Mouse (Mus musculus) kidney, embryonic 16.5 days (tissue): ENCODE measurements at regions not wholly inside any gene's neighbourhood (a gene's known extent, or its start where the extent isn't known, plus 50 kb on each side); places are given as distances from the start of the nearest gene placed in this dataset.

Source experiments
- ATAC-seq: fragments of 200-750 bp; cut with Nextera tagmentation; 2 replicates; pipeline ENCODE4 v1.8.0; 2017; ENCODE audit warnings: moderate TSS enrichment; ENCODE audit not compliant: low FRiP score, low TSS enrichment
- H3K27ac ChIP-seq: fragments of 300-500 bp; sonication (generic); 2 replicates; pipeline ENCODE4 v1.5.1; 2014; ENCODE audit warnings: low read length
- H3K27me3 ChIP-seq: fragments of 300-500 bp; sonication (generic); 2 replicates; pipeline ENCODE4 v1.6.1; 2014; ENCODE audit warnings: low read length, control low read depth, mixed read lengths; ENCODE audit not compliant: insufficient read depth
- H3K36me3 ChIP-seq: fragments of 300-500 bp; sonication (generic); 2 replicates; pipeline ENCODE4 v1.6.1; 2014; ENCODE audit warnings: low read length, control low read depth, mixed read lengths; ENCODE audit not compliant: insufficient read depth
- H3K4me1 ChIP-seq: fragments of 300-500 bp; sonication (generic); 2 replicates; pipeline ENCODE4 v1.6.1; 2014; ENCODE audit warnings: low read length, control low read depth, mixed read lengths; ENCODE audit not compliant: insufficient read depth
- H3K4me2 ChIP-seq: fragments of 300-500 bp; sonication (generic); replicated peaks from 2 replicates; pipeline ENCODE4 v1.6.1; 2014; ENCODE audit warnings: low read depth, low read length
- H3K4me3 ChIP-seq: fragments of 300-500 bp; sonication (generic); 2 replicates; pipeline ENCODE4 v1.5.1; 2014; ENCODE audit warnings: mild to moderate bottlenecking, low read length
- H3K9ac ChIP-seq: fragments of 300-500 bp; sonication (generic); replicated peaks from 2 replicates; pipeline ENCODE4 v1.6.1; 2014; ENCODE audit warnings: low read length
- H3K9me3 ChIP-seq: fragments of 300-500 bp; sonication (generic); 2 replicates; pipeline ENCODE4 v1.6.1; 2016; ENCODE audit warnings: low read length, control low read depth
- WGBS: fragments of 180-500 bp; shearing (Covaris S2); extraction: QIAGEN DNeasy Blood & Tissue Kit; methylation state at CpG from one replicate; pipeline ENCODE4 v1.1.7; 2014; 5-methylcytosine and 5-hydroxymethylcytosine counted together

GRCm38 (mm10) chr2:8115891-8116290, 606.5 kb upstream of the Celf2 start:
- 0 out of 2 replicates have a peak, but pooled peaks cover 4% of the 10 kb centered on the region for H3K4me1 ChIP-seq
- peak; percentile 84; the same call in 1 of the 2 replicates for ATAC-seq
- no peak overlapping the region for H3K4me3 ChIP-seq
- no peaks in the 10 kb centered on the region for H3K27me3 ChIP-seq
- H3K36me3 ChIP-seq: no peaks in the 10 kb centered on the region
- H3K4me2 ChIP-seq: no peak overlapping the region
- H3K27ac ChIP-seq: no peak overlapping the region
- no peaks in the 10 kb centered on the region for H3K9me3 ChIP-seq
- 44% methylated on average over 3 of the region's 3 CpGs for WGBS
- H3K9ac ChIP-seq: no peak overlapping the region

GRCm38 (mm10) chr2:8112361-8113073, 603.2 kb upstream of the Celf2 start:
- 29% methylated on average over 1 of the region's 1 CpGs for WGBS
- Histone ChIP-seq H3K27ac (peak overlapping the region; percentile 48; the same call in 1 of the 2 replicates), H3K36me3 (no peaks in the 10 kb centered on the region)

GRCm38 (mm10) chr2:8094157-8094556, 584.8 kb upstream of the Celf2 start:
- H3K9ac ChIP-seq: no peak overlapping the region
- H3K36me3 ChIP-seq: no peaks in the 10 kb centered on the region
- no peak overlapping the region for H3K4me3 ChIP-seq
- H3K27me3 ChIP-seq: no peaks in the 10 kb centered on the region
- H3K4me1 ChIP-seq: no peaks in the 10 kb centered on the region
- no peak overlapping the region for H3K27ac ChIP-seq
- H3K4me2 ChIP-seq: no peak overlapping the region
- WGBS: 81% methylated on average over 2 of the region's 2 CpGs
- no peaks in the 10 kb centered on the region for H3K9me3 ChIP-seq
- ATAC-seq: no peak

More at GRCm38 (mm10) chr2:8112361-8113073, 603.2 kb upstream of the Celf2 start:
- ATAC-seq: peak; percentile 79; the same call in 1 of the 2 replicates
- Histone ChIP-seq H3K9ac (no peak overlapping the region), H3K27me3 (no peaks in the 10 kb centered on the region), H3K9me3 (no peaks in the 10 kb centered on the region), H3K4me1 (0 out of 2 replicates have a peak, but pooled peaks cover 4% of the 10 kb centered on the region), H3K4me3 (no peak overlapping the region), H3K4me2 (no peak overlapping the region)

GRCm38 (mm10) chr2:8067901-8068300, 558.5 kb upstream of the Celf2 start:
- no peaks in the 10 kb centered on the region for H3K9me3 ChIP-seq
- no peak overlapping the region for H3K9ac ChIP-seq
- no peak overlapping the region for H3K4me3 ChIP-seq
- ATAC-seq: no peak
- H3K27me3 ChIP-seq: no peaks in the 10 kb centered on the region
- no peaks in the 10 kb centered on the region for H3K4me1 ChIP-seq
- H3K36me3 ChIP-seq: no peaks in the 10 kb centered on the region
- no peak overlapping the region for H3K4me2 ChIP-seq
- 74% methylated on average over 1 of the region's 1 CpGs for WGBS
- H3K27ac ChIP-seq: no peak overlapping the region

- H3K9ac ChIP-seq: no peak overlapping the region
- H3K27ac ChIP-seq: no peak overlapping the region
- no peak overlapping the region for H3K4me2 ChIP-seq
- no peaks in the 10 kb centered on the region for H3K27me3 ChIP-seq
- H3K9me3 ChIP-seq: no peaks in the 10 kb centered on the region
- ATAC-seq: no peak
- H3K36me3 ChIP-seq: no peaks in the 10 kb centered on the region
- no peaks in the 10 kb centered on the region for H3K4me1 ChIP-seq
- no peak overlapping the region for H3K4me3 ChIP-seq
- WGBS: 41% methylated on average over 1 of the region's 1 CpGs
These were observed 552.3 kb upstream of the Celf2 start for GRCm38 (mm10) chr2:8061687-8062086.

GRCm38 (mm10) chr2:8029212-8029611, 519.8 kb upstream of the Celf2 start:
- Histone ChIP-seq H3K9ac (no peak overlapping the region), H3K9me3 (no peaks in the 10 kb centered on the region), H3K27ac (no peak overlapping the region), H3K4me3 (no peak overlapping the region), H3K4me1 (no peaks in the 10 kb centered on the region), H3K27me3 (no peaks in the 10 kb centered on the region), H3K4me2 (no peak overlapping the region), H3K36me3 (no peaks in the 10 kb centered on the region)
- no peak for ATAC-seq
- 53% methylated on average over 4 of the region's 4 CpGs for WGBS

- no peaks in the 10 kb centered on the region for H3K9me3 ChIP-seq
- H3K4me2 ChIP-seq: no peak overlapping the region
- H3K4me3 ChIP-seq: no peak overlapping the region
- H3K36me3 ChIP-seq: no peaks in the 10 kb centered on the region
- ATAC-seq: no peak
- H3K9ac ChIP-seq: no peak overlapping the region
- H3K27me3 ChIP-seq: no peaks in the 10 kb centered on the region
- no peak overlapping the region for H3K27ac ChIP-seq
- no peaks in the 10 kb centered on the region for H3K4me1 ChIP-seq
These were observed 518.2 kb upstream of the Celf2 start for GRCm38 (mm10) chr2:8027571-8027970.

GRCm38 (mm10) chr2:8026648-8027047, 517.3 kb upstream of the Celf2 start:
- Histone ChIP-seq H3K9me3 (no peaks in the 10 kb centered on the region), H3K9ac (no peak overlapping the region), H3K36me3 (no peaks in the 10 kb centered on the region), H3K4me3 (no peak overlapping the region), H3K27ac (no peak overlapping the region), H3K4me2 (no peak overlapping the region), H3K4me1 (no peaks in the 10 kb centered on the region), H3K27me3 (no peaks in the 10 kb centered on the region)
- 89% methylated on average over 10 of the region's 10 CpGs for WGBS
- no peak for ATAC-seq

- no peak overlapping the region for H3K4me2 ChIP-seq
- no peak overlapping the region for H3K9ac ChIP-seq
- H3K4me3 ChIP-seq: no peak overlapping the region
- H3K9me3 ChIP-seq: no peaks in the 10 kb centered on the region
- no peak overlapping the region for H3K27ac ChIP-seq
- no peaks in the 10 kb centered on the region for H3K36me3 ChIP-seq
- no peaks in the 10 kb centered on the region for H3K4me1 ChIP-seq
- no peak for ATAC-seq
- no peaks in the 10 kb centered on the region for H3K27me3 ChIP-seq
- WGBS: 62% methylated on average over 3 of the region's 3 CpGs
These were observed 513.3 kb upstream of the Celf2 start for GRCm38 (mm10) chr2:8022651-8023050.

GRCm38 (mm10) chr2:8022043-8022442, 512.7 kb upstream of the Celf2 start:
- H3K9me3 ChIP-seq: no peaks in the 10 kb centered on the region
- no peaks in the 10 kb centered on the region for H3K4me1 ChIP-seq
- H3K36me3 ChIP-seq: no peaks in the 10 kb centered on the region
- ATAC-seq: no peak
- H3K27me3 ChIP-seq: no peaks in the 10 kb centered on the region
- WGBS: 69% methylated on average over 5 of the region's 5 CpGs
- no peak overlapping the region for H3K9ac ChIP-seq
- H3K4me2 ChIP-seq: no peak overlapping the region
- H3K27ac ChIP-seq: no peak overlapping the region
- H3K4me3 ChIP-seq: no peak overlapping the region
